Mouse (Mus musculus) midbrain, embryonic 10.5 days (tissue): ENCODE data around the gene 1700042G07Rik. TPM values are rescaled to one million over a fixed set of nuclear protein-coding genes. Genes with fewer than 3 reads are reported as not detected.

Source experiments
- DNase-seq: peaks from one replicate; pipeline ENCODE4 v3.0.0-alpha.2; 2017; ENCODE audit warnings: low spot score
- H3K27ac ChIP-seq: fragments of 300-500 bp; sonication (generic); replicated peaks from 2 replicates; pipeline ENCODE4 v1.5.1; 2016; ENCODE audit warnings: mild to moderate bottlenecking
- H3K27me3 ChIP-seq: fragments of 300-500 bp; sonication (generic); 2 replicates; pipeline ENCODE4 v1.6.1; 2016; ENCODE audit warnings: low read depth, mild to moderate bottlenecking; ENCODE audit not compliant: poor library complexity, severe bottlenecking
- H3K36me3 ChIP-seq: fragments of 300-500 bp; sonication (generic); 2 replicates; pipeline ENCODE4 v1.6.1; 2016; ENCODE audit warnings: mild to moderate bottlenecking, moderate library complexity
- H3K4me1 ChIP-seq: fragments of 300-500 bp; sonication (generic); 2 replicates; pipeline ENCODE4 v1.6.1; 2016
- H3K4me3 ChIP-seq: fragments of 300-500 bp; sonication (generic); 2 replicates; pipeline ENCODE4 v1.5.1; 2016; ENCODE audit warnings: mild to moderate bottlenecking, moderate library complexity
- H3K9me3 ChIP-seq: fragments of 300-500 bp; sonication (generic); replicated peaks from 2 replicates; pipeline ENCODE4 v1.6.1; 2016; ENCODE audit warnings: mild to moderate bottlenecking
- WGBS: fragments of 180-500 bp; shearing (Covaris S2); methylation state at CpG from one replicate; pipeline ENCODE4 v1.1.7; 2016; 5-methylcytosine and 5-hydroxymethylcytosine counted together
- polyA plus RNA-seq: library from polyadenylated mRNA; unstranded; fragments of >200 nt; fragmentation: Nextera tagmentation; extraction: Ambion mirVana; gene quantifications from 2 replicates; pipeline ENCODE4 v1.2.1, GENCODE M21; 2016

1700042G07Rik gene
- polyA plus RNA-seq, 1 experiment from 2014 or later, result not detected

DNA sequence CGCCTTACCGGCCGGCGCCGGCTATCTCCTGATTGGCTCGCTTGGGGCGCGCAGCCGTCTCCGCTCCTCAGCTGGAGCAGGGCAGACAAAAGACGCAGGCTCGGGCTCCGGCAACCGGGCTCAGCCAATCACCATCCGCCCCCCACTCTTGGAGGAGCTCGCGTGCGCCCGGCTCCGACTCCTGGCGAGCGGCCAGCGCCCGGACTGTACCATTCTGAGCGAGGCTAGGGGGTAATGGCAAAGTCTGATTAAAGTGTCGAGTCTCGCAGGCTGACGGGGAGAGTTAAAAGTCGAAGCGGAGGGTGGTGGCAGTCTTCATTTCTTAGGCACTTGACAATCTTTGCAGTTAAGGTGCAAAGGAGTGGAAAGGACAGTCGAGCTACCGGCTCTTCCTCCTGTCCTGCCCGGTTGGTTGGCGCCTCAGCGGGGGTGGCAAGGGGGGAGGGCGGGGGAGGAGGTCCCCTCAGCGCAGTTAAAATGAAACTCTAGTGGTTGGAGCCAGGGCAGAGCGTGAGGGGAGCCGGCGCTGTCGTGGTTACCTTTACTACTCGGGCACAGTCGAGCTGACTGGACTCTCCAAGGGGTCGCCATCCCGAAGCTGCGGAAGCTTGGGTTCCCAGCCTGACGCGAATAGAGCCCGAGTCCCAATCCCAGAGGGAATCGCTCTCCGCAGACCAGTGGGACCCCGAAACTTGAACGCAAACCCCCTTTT is 48.1 kb downstream of the 1700042G07Rik start, which contains the start of gene Pik3r3:
Pik3r3 (plus strand) TSS at position 479 of the 712 bp plus-strand sequence.
- peak; percentile 99 for DNase-seq
- H3K27me3 ChIP-seq, result no peaks in the 10 kb centered on the region
- H3K4me3 ChIP-seq, result peak within 1 kb of the TSS; percentile 78
- peak within 1 kb of the TSS; percentile 99 for H3K27ac ChIP-seq
- H3K9me3 ChIP-seq, result no peaks in the 10 kb centered on the region
- H3K4me1 ChIP-seq, result peaks cover 24% of the 10 kb centered on the region
- WGBS, result under 1% methylated on average over 52 of the region's 53 CpGs
- H3K36me3 ChIP-seq, result no peaks in the 10 kb centered on the region

- DNase-seq, result peak; percentile 62
- Histone ChIP-seq H3K27ac (peak overlapping the region; percentile 99), H3K4me1 (peaks cover 24% of the 10 kb centered on the region), H3K4me3 (peak overlapping the region; percentile 78), H3K9me3 (no peaks in the 10 kb centered on the region), H3K27me3 (no peaks in the 10 kb centered on the region), H3K36me3 (no peaks in the 10 kb centered on the region)
- WGBS, result under 1% methylated on average over 23 of the region's 23 CpGs
These were observed 49.0 kb downstream of the 1700042G07Rik start for GRCm38 (mm10) chr4:116221996-116222842.

GRCm38 (mm10) chr4:116222843-116223119 is 49.6 kb downstream of the 1700042G07Rik start:
- H3K36me3 ChIP-seq, result no peaks in the 10 kb centered on the region
- H3K27ac ChIP-seq, result peak overlapping the region; percentile 99
- peaks cover 24% of the 10 kb centered on the region for H3K4me1 ChIP-seq
- 9% methylated on average over 6 of the region's 6 CpGs for WGBS
- no peak for DNase-seq
- H3K4me3 ChIP-seq, result peak overlapping the region; percentile 78
- H3K27me3 ChIP-seq, result no peaks in the 10 kb centered on the region
- H3K9me3 ChIP-seq, result no peaks in the 10 kb centered on the region

Other genes starting within 250 kb of the 1700042G07Rik start
- gene Dmbx1, start 233.4 kb upstream of the 1700042G07Rik start, polyA plus RNA-seq, result 38.5 and 39.4 TPM in 2 replicates
- gene Faah, start 155.4 kb upstream of the 1700042G07Rik start, polyA plus RNA-seq, result 1.4 and 2.7 TPM in 2 replicates
- 20.4 and 21.2 TPM in 2 replicates for gene Nsun4, start 119.5 kb upstream of the 1700042G07Rik start, polyA plus RNA-seq
- 444 and 449 TPM in 2 replicates for gene Uqcrh, start 98.3 kb upstream of the 1700042G07Rik start, polyA plus RNA-seq
- 67.9 and 73.8 TPM in 2 replicates for gene Lrrc41, start 98.1 kb upstream of the 1700042G07Rik start, polyA plus RNA-seq
- 77.4 and 80.9 TPM in 2 replicates for gene Rad54l, start 49.7 kb upstream of the 1700042G07Rik start, polyA plus RNA-seq
- 55.9 TPM in 2 replicates for gene Pomgnt1, start 49.5 kb upstream of the 1700042G07Rik start, polyA plus RNA-seq
- 2.2 and 2.7 TPM in 2 replicates for gene Lurap1, start 22.0 kb upstream of the 1700042G07Rik start, polyA plus RNA-seq
- 0.06 TPM in 1 of 2 replicates, not detected in the other for gene Tspan1, start 5.8 kb upstream of the 1700042G07Rik start, polyA plus RNA-seq
- not detected in 2 replicates for gene Gm49337, start within 50 bp of the 1700042G07Rik start, polyA plus RNA-seq
- gene Pik3r3, start 48.2 kb downstream of the 1700042G07Rik start, polyA plus RNA-seq, result 46.0 and 68.7 TPM in 2 replicates